Mouse (Mus musculus) forebrain, embryonic 11.5 days (tissue): ENCODE results near the gene 1700028K03Rik. TPM values are rescaled to one million over a fixed set of nuclear protein-coding genes. Genes with fewer than 3 reads are reported as not detected.
A peak's percentile ranks its signal among the peaks of the same experiment; 100 is the strongest.

Source experiments
- ATAC-seq: fragments of 200-750 bp; cut with Nextera tagmentation; replicated peaks from 2 replicates; pipeline ENCODE4 v1.8.0; 2017; ENCODE audit warnings: moderate TSS enrichment; ENCODE audit not compliant: low FRiP score
- DNase-seq: peaks from one replicate; pipeline ENCODE4 v3.0.0-alpha.2; 2017; ENCODE audit warnings: low spot score
- H3K27ac ChIP-seq: fragments of 300-500 bp; sonication (generic); 2 replicates; pipeline ENCODE4 v1.5.1; 2014; ENCODE audit warnings: low read depth, low read length
- H3K27me3 ChIP-seq: fragments of 300-500 bp; sonication (generic); 2 replicates; pipeline ENCODE4 v1.6.1; 2014; ENCODE audit warnings: mild to moderate bottlenecking, low read length, mixed read lengths; ENCODE audit not compliant: control insufficient read depth, insufficient read depth
- H3K36me3 ChIP-seq: fragments of 300-500 bp; sonication (generic); 2 replicates; pipeline ENCODE4 v1.6.1; 2014; ENCODE audit warnings: mild to moderate bottlenecking, low read length, moderate library complexity, mixed read lengths; ENCODE audit not compliant: control insufficient read depth, insufficient read depth
- H3K4me1 ChIP-seq: fragments of 300-500 bp; sonication (generic); replicated peaks from 2 replicates; pipeline ENCODE4 v1.6.1; 2014; ENCODE audit warnings: low read length, mixed read lengths; ENCODE audit not compliant: control insufficient read depth, insufficient read depth
- H3K4me2 ChIP-seq: fragments of 300-500 bp; sonication (generic); 2 replicates; pipeline ENCODE4 v1.6.1; 2014; ENCODE audit warnings: low read depth, mild to moderate bottlenecking, low read length, moderate library complexity, mixed read lengths; ENCODE audit not compliant: severe bottlenecking
- H3K4me3 ChIP-seq: fragments of 300-500 bp; sonication (generic); 2 replicates; pipeline ENCODE4 v1.5.1; 2014; ENCODE audit warnings: low read depth, low read length
- H3K9ac ChIP-seq: fragments of 300-500 bp; sonication (generic); 2 replicates; pipeline ENCODE4 v1.6.1; 2014; ENCODE audit warnings: low read length
- H3K9me3 ChIP-seq: fragments of 300-500 bp; sonication (generic); 2 replicates; pipeline ENCODE4 v1.6.1; 2016; ENCODE audit warnings: low read length, mixed read lengths; ENCODE audit not compliant: control insufficient read depth
- WGBS: fragments of 180-500 bp; shearing (Covaris S2); extraction: QIAGEN DNeasy Blood & Tissue Kit; methylation state at CpG from one replicate; pipeline ENCODE4 v1.1.7; 2014; 5-methylcytosine and 5-hydroxymethylcytosine counted together
- polyA plus RNA-seq: library from polyadenylated mRNA; unstranded; fragments of >200 nt; fragmentation: Nextera tagmentation; extraction: Ambion mirVana; gene quantifications from 2 replicates; pipeline ENCODE4 v1.2.1, GENCODE M21; 2014

Gene 1700028K03Rik
- polyA plus RNA-seq: 0.16 TPM in 1 of 2 replicates, not detected in the other

- Histone ChIP-seq H3K27ac (no peak within 1 kb of the TSS), H3K36me3 (no peaks in the 10 kb centered on the region), H3K9ac (no peak within 1 kb of the TSS), H3K4me1 (no peaks in the 10 kb centered on the region), H3K4me2 (no peak within 1 kb of the TSS), H3K27me3 (no peaks in the 10 kb centered on the region), H3K9me3 (no peaks in the 10 kb centered on the region), H3K4me3 (no peak within 1 kb of the TSS)
- no peak for DNase-seq
- WGBS: 84% methylated on average over 15 of the region's 15 CpGs
- ATAC-seq: no peak
Measured at GRCm38 (mm10) chr5:107534581-107534980, at the start of gene 1700028K03Rik. Gene 1700028K03Rik, plus strand, starts transcription at chr5:107534709.

- H3K27ac ChIP-seq: no peak overlapping the region
- no peak for DNase-seq
- no peaks in the 10 kb centered on the region for H3K9me3 ChIP-seq
- no peak for ATAC-seq
- H3K27me3 ChIP-seq: no peaks in the 10 kb centered on the region
- no peaks in the 10 kb centered on the region for H3K36me3 ChIP-seq
- no peak overlapping the region for H3K4me3 ChIP-seq
- no peaks in the 10 kb centered on the region for H3K4me1 ChIP-seq
- WGBS: 78% methylated on average over 4 of the region's 4 CpGs
- H3K4me2 ChIP-seq: no peak overlapping the region
- H3K9ac ChIP-seq: no peak overlapping the region
Measured at GRCm38 (mm10) chr5:107488996-107489395, 45.5 kb upstream of the 1700028K03Rik start.

DNA sequence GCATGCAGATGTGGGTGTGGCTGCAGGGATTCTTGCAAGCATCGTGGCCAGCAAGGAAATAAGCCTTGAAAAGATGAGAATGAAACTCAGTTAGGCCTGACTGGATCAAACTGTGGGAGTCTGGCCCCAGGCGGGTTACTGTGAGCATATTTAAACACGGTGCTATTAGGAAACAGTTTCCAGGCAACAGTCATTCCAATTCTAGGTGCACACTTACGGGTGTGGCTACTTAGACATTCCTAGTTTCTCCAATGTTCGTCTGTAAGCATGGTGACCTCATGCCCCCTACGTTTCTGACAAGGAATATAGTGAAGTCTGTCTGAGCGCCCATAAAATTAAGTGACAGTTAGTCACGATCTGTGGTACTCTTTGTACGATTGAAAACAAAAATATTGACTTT, 43.5 kb upstream of the 1700028K03Rik start:
- Histone ChIP-seq H3K4me2 (no peak overlapping the region), H3K9me3 (no peaks in the 10 kb centered on the region; the same call in 1 of the 2 replicates), H3K9ac (no peak overlapping the region), H3K27me3 (no peaks in the 10 kb centered on the region), H3K4me3 (no peak overlapping the region), H3K27ac (no peak overlapping the region), H3K4me1 (no peaks in the 10 kb centered on the region), H3K36me3 (no peaks in the 10 kb centered on the region)
- no peak for ATAC-seq
- no peak for DNase-seq
- 85% methylated on average over 9 of the region's 9 CpGs for WGBS

DNA sequence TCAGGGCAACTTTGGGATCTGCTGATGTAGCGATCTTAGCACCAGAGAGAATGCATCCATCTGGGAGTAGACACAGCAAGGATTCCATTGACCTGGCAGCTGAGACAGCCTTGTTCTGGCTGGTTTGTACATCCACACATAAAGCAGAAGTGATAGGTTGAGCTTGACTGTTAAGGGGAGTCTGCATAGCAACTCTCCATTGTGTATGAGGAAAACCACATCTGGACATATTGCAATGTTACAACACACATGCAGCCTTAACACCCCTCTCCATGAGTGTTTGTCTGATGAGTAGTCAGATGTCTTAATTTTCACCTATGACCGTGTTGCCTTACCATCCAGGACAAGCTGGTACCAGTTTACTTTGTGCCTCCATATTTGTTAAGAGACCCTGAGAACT, 42.0 kb upstream of the 1700028K03Rik start:
- Histone ChIP-seq H3K36me3 (no peaks in the 10 kb centered on the region), H3K4me3 (no peak overlapping the region), H3K27ac (no peak overlapping the region), H3K4me2 (no peak overlapping the region), H3K4me1 (no peaks in the 10 kb centered on the region), H3K9ac (no peak overlapping the region), H3K9me3 (no peaks in the 10 kb centered on the region; the same call in 1 of the 2 replicates), H3K27me3 (no peaks in the 10 kb centered on the region)
- DNase-seq (no peak), ATAC-seq (no peak)
- 93% methylated on average over 2 of the region's 2 CpGs for WGBS

DNA sequence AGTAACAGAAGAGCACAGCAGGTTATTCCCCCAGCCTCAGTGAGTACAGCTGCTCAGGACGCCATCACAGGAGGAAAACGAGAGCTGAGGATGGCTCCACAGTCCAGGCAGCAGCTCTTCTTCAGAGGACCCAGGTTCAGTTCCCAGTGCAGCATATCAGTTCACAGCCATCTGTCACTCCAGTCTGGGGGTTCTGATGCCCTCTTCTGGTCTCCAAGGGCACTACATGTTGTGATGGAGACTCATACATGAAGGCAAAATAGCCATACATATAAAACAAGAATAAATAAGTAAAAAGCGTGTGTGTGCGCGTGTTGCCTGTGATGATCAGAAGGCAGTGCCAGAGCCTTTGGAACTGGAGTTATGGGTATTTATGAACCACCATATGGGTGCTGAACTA, 39.8 kb upstream of the 1700028K03Rik start:
- H3K9me3 ChIP-seq: no peaks in the 10 kb centered on the region; the same call in 1 of the 2 replicates
- ATAC-seq: no peak
- H3K4me2 ChIP-seq: no peak overlapping the region
- WGBS: 97% methylated on average over 5 of the region's 5 CpGs
- H3K27me3 ChIP-seq: no peaks in the 10 kb centered on the region
- H3K36me3 ChIP-seq: no peaks in the 10 kb centered on the region
- no peak overlapping the region for H3K27ac ChIP-seq
- H3K4me1 ChIP-seq: peaks cover 7% of the 10 kb centered on the region
- H3K4me3 ChIP-seq: no peak overlapping the region
- no peak overlapping the region for H3K9ac ChIP-seq
- no peak for DNase-seq

DNA sequence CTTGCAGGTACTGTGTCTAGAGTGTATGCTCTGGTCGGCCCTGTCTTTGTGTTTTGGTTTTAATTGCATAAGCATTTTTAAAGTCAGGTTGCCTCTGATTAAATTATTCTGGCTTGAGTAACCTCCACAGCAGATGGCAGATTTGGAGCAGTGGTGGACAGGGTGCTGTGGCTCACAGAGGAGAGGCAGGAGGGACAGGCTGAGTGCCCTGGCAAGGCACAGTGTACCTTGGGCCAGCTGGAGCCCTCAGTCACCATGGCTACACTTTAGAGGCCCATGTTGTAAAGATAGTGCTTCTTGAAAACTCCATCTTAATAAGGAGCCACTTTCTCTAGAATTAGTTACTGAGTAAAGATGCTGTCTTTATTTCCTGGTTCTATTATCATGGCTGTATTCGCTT, 38.5 kb upstream of the 1700028K03Rik start:
- no peak overlapping the region for H3K4me3 ChIP-seq
- ATAC-seq (no peak), DNase-seq (no peak)
- no peaks in the 10 kb centered on the region for H3K27me3 ChIP-seq
- no peak overlapping the region for H3K27ac ChIP-seq
- no peak overlapping the region for H3K9ac ChIP-seq
- H3K36me3 ChIP-seq: no peaks in the 10 kb centered on the region
- WGBS: 85% methylated on average over 2 of the region's 2 CpGs
- no peak overlapping the region for H3K4me2 ChIP-seq
- H3K9me3 ChIP-seq: no peaks in the 10 kb centered on the region; the same call in 1 of the 2 replicates
- peaks cover 7% of the 10 kb centered on the region for H3K4me1 ChIP-seq

DNA sequence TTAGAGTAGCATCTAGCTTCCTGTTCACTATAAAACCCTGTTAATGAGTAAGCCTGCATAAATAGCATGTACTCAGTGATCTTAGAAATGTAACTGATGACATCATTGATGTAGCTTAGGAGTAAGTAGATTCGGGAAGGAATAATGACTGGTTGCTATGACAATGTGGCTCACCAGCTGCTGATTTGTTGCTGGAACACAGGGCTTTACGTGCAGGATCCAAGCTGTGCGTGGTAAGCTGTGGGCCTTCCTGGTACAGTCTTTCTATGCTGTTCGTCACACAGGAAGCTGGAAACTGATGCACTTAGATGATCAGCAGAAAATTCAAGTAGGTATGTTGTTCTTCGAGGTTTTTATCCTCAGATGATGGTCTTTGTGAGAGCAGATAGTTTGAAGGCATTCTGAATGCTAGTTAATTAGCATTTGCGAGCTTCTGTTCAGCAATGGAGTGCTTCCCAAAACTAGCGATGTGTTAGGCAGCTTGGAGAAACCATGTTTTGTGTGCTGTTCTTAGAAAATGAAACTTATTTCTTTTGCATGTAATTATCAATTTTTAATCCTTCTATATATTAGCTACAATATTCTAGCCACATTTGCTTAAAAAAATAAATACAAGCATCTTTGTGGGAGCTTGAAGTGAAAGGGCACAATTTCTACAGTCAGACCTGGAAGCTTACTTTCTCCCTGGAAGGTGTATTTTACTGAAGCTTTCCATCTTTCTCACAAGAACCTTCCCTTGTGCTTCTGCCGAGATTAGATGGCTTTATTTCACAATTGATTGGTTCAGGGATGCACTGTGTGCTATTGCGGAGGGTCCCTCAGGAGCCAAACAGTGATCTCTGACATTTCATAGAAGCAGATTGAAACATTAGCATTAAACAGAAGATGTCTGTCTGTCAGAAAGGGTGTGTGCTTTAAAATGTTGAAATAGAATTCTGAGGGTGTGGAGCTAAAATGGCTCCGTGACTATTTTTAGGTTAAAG, 36.7 kb upstream of the 1700028K03Rik start:
- Histone ChIP-seq H3K9ac (peak overlapping the region; percentile 30; the same call in 1 of the 2 replicates), H3K4me1 (peaks cover 7% of the 10 kb centered on the region), H3K9me3 (no peaks in the 10 kb centered on the region; the same call in 1 of the 2 replicates), H3K4me2 (peak overlapping the region; percentile 45; the same call in 1 of the 2 replicates), H3K4me3 (peak overlapping the region; percentile 19), H3K27ac (peak overlapping the region; percentile 26; the same call in 1 of the 2 replicates), H3K36me3 (no peaks in the 10 kb centered on the region), H3K27me3 (no peaks in the 10 kb centered on the region)
- 46% methylated on average over 10 of the region's 10 CpGs for WGBS
- ATAC-seq (peak; percentile 97), DNase-seq (peak; percentile 66)

- Histone ChIP-seq H3K27me3 (no peaks in the 10 kb centered on the region), H3K36me3 (no peaks in the 10 kb centered on the region), H3K4me3 (0 out of 2 replicates have a peak overlapping the region, but pooled peaks have one; percentile 6), H3K27ac (no peak overlapping the region), H3K9ac (0 out of 2 replicates have a peak overlapping the region, but pooled peaks have one; percentile 12), H3K4me1 (peaks cover 7% of the 10 kb centered on the region), H3K9me3 (no peaks in the 10 kb centered on the region; the same call in 1 of the 2 replicates), H3K4me2 (peak overlapping the region; percentile 27; the same call in 1 of the 2 replicates)
- 64% methylated on average over 5 of the region's 5 CpGs for WGBS
- ATAC-seq (no peak), DNase-seq (no peak)
Measured at GRCm38 (mm10) chr5:107498806-107499310, 35.7 kb upstream of the 1700028K03Rik start.
